Mouse (Mus musculus) heart, adult 2 months (tissue): ENCODE results near the gene Megf6. TPM values are rescaled to one million over a fixed set of nuclear protein-coding genes. Genes with fewer than 3 reads are reported as not detected.

Source experiments
- DNase-seq, 2 experiments: peaks; one replicate each; pipeline ENCODE4 v3.0.0; 2021
- H3K27ac ChIP-seq: fragments of 200-600 bp; 2 replicates; pipeline ENCODE4 v1.8.1; 2022
- H3K27me3 ChIP-seq: fragments of 200-500 bp; 2 replicates; pipeline ENCODE4 v1.6.1; 2012; ENCODE audit warnings: mild to moderate bottlenecking, low read length, inconsistent platforms, mixed read lengths; ENCODE audit not compliant: control insufficient read depth, insufficient read depth
- H3K36me3 ChIP-seq: fragments of 200-500 bp; 2 replicates; pipeline ENCODE4 v1.6.1; 2012; ENCODE audit warnings: low read length, inconsistent platforms; ENCODE audit not compliant: control insufficient read depth, insufficient read depth
- H3K4me1 ChIP-seq: fragments of 200-500 bp; 2 replicates; pipeline ENCODE4 v1.6.1; 2011; ENCODE audit warnings: low read length; ENCODE audit not compliant: control insufficient read depth, insufficient read depth
- H3K4me3 ChIP-seq: fragments of 200-600 bp; 2 replicates; pipeline ENCODE4 v1.8.1; 2022
- H3K79me2 ChIP-seq: fragments of 200-500 bp; replicated peaks from 2 replicates; pipeline ENCODE4 v1.6.1; 2012; ENCODE audit warnings: mild to moderate bottlenecking, inconsistent platforms, low read length, moderate library complexity, mixed read lengths; ENCODE audit not compliant: control insufficient read depth, insufficient read depth
- H3K9ac ChIP-seq: fragments of 200-500 bp; 2 replicates; pipeline ENCODE4 v1.6.1; 2012; ENCODE audit warnings: low read depth, mild to moderate bottlenecking, control low read depth, inconsistent platforms, low read length, mixed read lengths
- CTCF ChIP-seq: fragments of 200-600 bp; IDR thresholded peaks from 2 replicates; pipeline ENCODE4 v1.8.1; 2022; ENCODE audit warnings: antibody characterized with exemption, mild to moderate bottlenecking, moderate library complexity
- EP300 ChIP-seq: fragments of 200-500 bp; IDR thresholded peaks from 2 replicates; pipeline ENCODE4 v1.6.1; 2011; ENCODE audit warnings: low read depth, low read length, control low read depth; ENCODE audit not compliant: insufficient read depth
- POLR2A ChIP-seq: fragments of 200-500 bp; IDR thresholded peaks from 2 replicates; pipeline ENCODE4 v1.6.1; 2011; ENCODE audit warnings: mild to moderate bottlenecking, low read depth, low read length, control low read depth; ENCODE audit not compliant: insufficient read depth
- WGBS: fragments of 180-500 bp; shearing (Covaris S2); methylation state at CpG from one replicate; pipeline ENCODE4 v1.1.7; 2018; 5-methylcytosine and 5-hydroxymethylcytosine counted together
- intact Hi-C: fragments of 180-260 bp; cut with DNase I; formaldehyde crosslinking; loops from one replicate; pipeline ENCODE4 v1.15.1; 2025
- polyA plus RNA-seq: library from polyadenylated mRNA; depleted of rRNA; stranded (reverse); fragments of >200 nt; gene quantifications from 2 replicates; pipeline ENCODE4 v1.2.3, GENCODE M21; 2012
- total RNA-seq, 2 experiments: library from RNA; stranded (reverse); gene quantifications; 2 replicates each; pipeline ENCODE4 v1.2.3; 2021

The Megf6 gene
- total and polyA plus RNA-seq, 3 experiments, result 4.1 to 4.9 (median 4.3) TPM

DNA sequence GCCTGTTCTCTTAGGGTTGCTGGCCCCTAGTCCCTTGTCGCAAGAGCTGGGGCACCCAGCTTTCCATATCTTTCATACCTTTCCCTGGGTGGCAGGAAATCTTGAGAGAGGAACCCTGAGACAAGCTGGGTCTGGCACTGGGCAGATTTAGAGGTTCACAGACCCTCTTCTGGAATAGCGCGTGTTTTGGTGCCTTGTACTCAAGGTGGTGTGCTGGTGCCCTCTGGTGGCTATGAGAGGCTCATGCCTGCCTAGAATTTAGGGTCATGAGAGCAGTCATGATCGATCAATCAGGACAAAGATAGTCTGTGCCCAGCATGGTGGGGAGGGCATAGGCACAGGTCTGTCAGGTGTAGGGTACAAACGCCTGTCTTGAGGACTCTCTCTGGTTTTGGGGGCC, 36.7 kb downstream of the Megf6 start:
- WGBS, result 13% methylated on average over 5 of the region's 5 CpGs
- Histone ChIP-seq H3K9ac (no peak overlapping the region), H3K27me3 (no peaks in the 10 kb centered on the region), H3K79me2 (no peaks in the 10 kb centered on the region), H3K36me3 (no peaks in the 10 kb centered on the region), H3K4me1 (peaks cover 11% of the 10 kb centered on the region), H3K4me3 (no peak overlapping the region), H3K27ac (no peak overlapping the region)
- peak; percentile 55 to 74 for DNase-seq
- TF ChIP-seq CTCF, result peak; percentile 96
- peak; percentile 96 for TF ChIP-seq EP300
- TF ChIP-seq POLR2A, result no peak
- intact Hi-C loops, result loop anchor here (1.0 to 2.0 kb wide), 4 partner anchors 26 to 142 kb away; no protein-coding TSS in a partner anchor

DNA sequence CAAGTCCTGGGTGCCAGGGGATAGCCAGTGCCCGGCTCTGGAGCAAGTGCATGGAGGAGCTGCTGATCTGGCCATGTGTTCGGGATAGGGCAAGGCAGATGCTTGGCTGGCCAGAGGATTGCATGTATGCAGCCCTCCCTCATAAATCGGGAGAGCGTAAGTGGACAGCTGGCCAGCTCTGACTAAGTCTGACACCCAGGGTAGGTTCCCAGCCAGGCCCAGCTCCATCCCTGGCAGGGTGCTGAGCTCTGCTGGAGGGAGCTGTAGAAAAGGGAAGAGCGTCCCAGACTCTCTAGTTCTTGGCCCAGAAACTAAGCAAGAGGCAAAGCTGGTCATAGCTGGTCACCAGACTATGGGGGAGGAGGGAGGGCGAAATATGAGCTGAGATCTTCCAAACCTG, 38.5 kb downstream of the Megf6 start:
- Histone ChIP-seq H3K27ac (no peak overlapping the region), H3K79me2 (no peaks in the 10 kb centered on the region), H3K36me3 (no peaks in the 10 kb centered on the region), H3K9ac (no peak overlapping the region), H3K4me3 (no peak overlapping the region), H3K27me3 (no peaks in the 10 kb centered on the region), H3K4me1 (peaks cover 13% of the 10 kb centered on the region)
- TF ChIP-seq CTCF, result no peak
- no peak for TF ChIP-seq EP300
- no peak for TF ChIP-seq POLR2A
- peak in 1 of 2 experiments; percentile 67 for DNase-seq
- WGBS, result 69% methylated on average over 6 of the region's 6 CpGs
- intact Hi-C loops, result loop anchor here (2.0 kb wide), 1 partner anchor 38 kb away; no protein-coding TSS in a partner anchor

DNA sequence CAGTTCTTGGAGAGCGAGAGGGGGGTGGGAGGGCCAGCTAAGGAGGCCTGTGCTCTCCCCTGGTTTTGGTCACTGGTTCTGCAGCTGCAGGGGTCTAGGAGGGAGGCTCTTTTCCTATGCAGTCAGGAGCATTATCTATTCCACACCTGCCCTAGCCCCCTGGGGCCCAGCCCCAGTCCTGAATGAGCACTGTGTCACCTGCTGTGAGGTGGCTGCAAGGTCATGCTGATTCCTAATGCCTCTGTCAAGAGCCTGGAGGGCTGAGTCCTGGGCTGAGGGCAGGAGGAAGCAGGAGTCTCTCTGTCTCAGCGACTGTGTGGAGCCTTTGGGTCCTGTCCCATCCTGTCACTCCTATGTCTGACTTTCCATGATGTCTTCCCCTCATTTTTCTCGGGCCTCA, 39.3 kb downstream of the Megf6 start:
- Histone ChIP-seq H3K36me3 (no peaks in the 10 kb centered on the region), H3K4me1 (peaks cover 10% of the 10 kb centered on the region), H3K27me3 (no peaks in the 10 kb centered on the region), H3K9ac (no peak overlapping the region), H3K27ac (no peak overlapping the region), H3K79me2 (no peaks in the 10 kb centered on the region), H3K4me3 (no peak overlapping the region)
- no peak for DNase-seq
- TF ChIP-seq CTCF (no peak), POLR2A (no peak), EP300 (no peak)
- 41% methylated on average over 3 of the region's 3 CpGs for WGBS
- intact Hi-C loops, result loop anchor here (2.0 kb wide), 1 partner anchor 37 kb away; no protein-coding TSS in a partner anchor

DNA sequence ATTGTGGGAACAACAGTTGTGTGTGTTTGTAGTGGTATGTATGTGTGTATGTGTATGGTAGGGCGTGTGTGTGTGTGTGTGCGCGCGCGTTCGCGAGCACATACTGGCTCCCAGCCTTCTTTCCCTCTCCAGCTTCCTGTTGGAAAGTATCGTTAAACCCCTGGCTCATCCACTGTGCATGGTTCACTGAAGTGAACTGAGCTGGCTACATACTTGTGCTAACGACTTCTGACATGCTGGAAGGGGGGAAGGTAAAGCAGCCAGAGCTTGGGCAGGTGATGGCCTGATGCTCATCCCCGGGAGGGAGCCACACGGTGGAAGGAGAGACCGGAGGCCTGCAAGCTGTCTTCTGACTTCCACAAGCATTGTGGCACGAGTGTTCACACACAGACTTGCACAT, 40.9 kb downstream of the Megf6 start:
- H3K36me3 ChIP-seq, result no peaks in the 10 kb centered on the region
- no peak overlapping the region for H3K9ac ChIP-seq
- H3K27ac ChIP-seq, result no peak overlapping the region
- H3K4me3 ChIP-seq, result no peak overlapping the region
- peaks cover 4% of the 10 kb centered on the region; the same call in 1 of the 2 replicates for H3K4me1 ChIP-seq
- DNase-seq, result no peak
- WGBS, result 81% methylated on average over 13 of the region's 13 CpGs
- TF ChIP-seq POLR2A, result no peak
- TF ChIP-seq EP300, result no peak
- TF ChIP-seq CTCF, result no peak
- no peaks in the 10 kb centered on the region for H3K79me2 ChIP-seq
- intact Hi-C loops, result no loop called here
- no peaks in the 10 kb centered on the region for H3K27me3 ChIP-seq

DNA sequence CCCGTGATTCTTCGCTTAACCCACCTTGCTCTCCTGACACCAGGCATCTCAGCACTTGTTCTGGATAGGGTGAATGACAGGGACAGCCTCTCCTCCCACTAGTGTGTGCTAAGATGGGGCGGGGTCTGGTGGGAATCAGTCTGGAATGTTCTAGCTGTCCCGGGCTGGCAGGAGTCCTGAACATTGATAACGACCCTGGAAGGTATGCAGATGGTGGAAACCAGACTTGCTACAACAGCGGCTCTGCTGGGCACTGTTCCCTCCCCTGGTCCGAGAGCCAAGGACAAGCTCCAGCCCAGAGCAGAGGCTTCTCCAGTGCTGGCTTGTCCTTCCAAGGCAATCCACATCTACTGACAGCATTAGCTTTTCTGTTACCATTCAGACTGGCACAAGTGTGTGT, 43.1 kb downstream of the Megf6 start:
- Histone ChIP-seq H3K4me3 (no peak overlapping the region), H3K79me2 (no peaks in the 10 kb centered on the region), H3K27me3 (no peaks in the 10 kb centered on the region), H3K9ac (no peak overlapping the region), H3K36me3 (no peaks in the 10 kb centered on the region), H3K27ac (no peak overlapping the region), H3K4me1 (peaks cover 4% of the 10 kb centered on the region; the same call in 1 of the 2 replicates)
- WGBS, result 39% methylated on average over 7 of the region's 7 CpGs
- intact Hi-C loops, result no loop called here
- peak; percentile 65 to 77 for DNase-seq
- no peak for TF ChIP-seq POLR2A
- no peak for TF ChIP-seq EP300
- TF ChIP-seq CTCF, result no peak

DNA sequence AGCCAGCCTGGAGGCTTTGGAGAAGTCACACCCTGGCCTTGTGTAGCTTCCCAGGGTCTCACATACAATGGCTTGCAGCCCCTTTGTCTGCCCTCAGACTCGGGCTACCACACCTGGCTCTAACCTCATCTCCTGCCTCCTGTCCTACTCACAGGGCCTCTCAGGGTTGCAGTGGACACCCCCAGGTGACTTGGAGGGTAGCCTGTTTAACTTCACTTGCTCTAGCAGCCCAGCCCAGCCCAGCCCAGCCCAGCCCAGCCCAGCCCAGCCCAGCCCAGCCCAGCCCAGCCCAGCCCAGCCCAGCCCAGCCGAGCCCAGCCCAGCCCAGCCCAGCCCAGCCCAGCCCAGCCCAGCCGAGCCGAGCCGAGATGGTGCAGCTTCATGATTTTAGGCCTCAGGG, 43.5 kb downstream of the Megf6 start:
- TF ChIP-seq POLR2A (no peak), EP300 (no peak), CTCF (no peak)
- H3K4me1 ChIP-seq, result peaks cover 4% of the 10 kb centered on the region; the same call in 1 of the 2 replicates
- H3K36me3 ChIP-seq, result no peaks in the 10 kb centered on the region
- H3K79me2 ChIP-seq, result no peaks in the 10 kb centered on the region
- intact Hi-C loops, result no loop called here
- no peak overlapping the region for H3K9ac ChIP-seq
- no peak overlapping the region for H3K4me3 ChIP-seq
- H3K27ac ChIP-seq, result no peak overlapping the region
- no peaks in the 10 kb centered on the region for H3K27me3 ChIP-seq
- 26% methylated on average over 5 of the region's 5 CpGs for WGBS
- DNase-seq, result no peak
